Mouse (Mus musculus): ENCODE data around the gene Snrpc. TPM values are rescaled to one million over a fixed set of nuclear protein-coding genes. Genes with fewer than 3 reads are reported as not detected.

The Snrpc gene
- polyA plus RNA-seq, 1 experiment: 318 TPM

DNA sequence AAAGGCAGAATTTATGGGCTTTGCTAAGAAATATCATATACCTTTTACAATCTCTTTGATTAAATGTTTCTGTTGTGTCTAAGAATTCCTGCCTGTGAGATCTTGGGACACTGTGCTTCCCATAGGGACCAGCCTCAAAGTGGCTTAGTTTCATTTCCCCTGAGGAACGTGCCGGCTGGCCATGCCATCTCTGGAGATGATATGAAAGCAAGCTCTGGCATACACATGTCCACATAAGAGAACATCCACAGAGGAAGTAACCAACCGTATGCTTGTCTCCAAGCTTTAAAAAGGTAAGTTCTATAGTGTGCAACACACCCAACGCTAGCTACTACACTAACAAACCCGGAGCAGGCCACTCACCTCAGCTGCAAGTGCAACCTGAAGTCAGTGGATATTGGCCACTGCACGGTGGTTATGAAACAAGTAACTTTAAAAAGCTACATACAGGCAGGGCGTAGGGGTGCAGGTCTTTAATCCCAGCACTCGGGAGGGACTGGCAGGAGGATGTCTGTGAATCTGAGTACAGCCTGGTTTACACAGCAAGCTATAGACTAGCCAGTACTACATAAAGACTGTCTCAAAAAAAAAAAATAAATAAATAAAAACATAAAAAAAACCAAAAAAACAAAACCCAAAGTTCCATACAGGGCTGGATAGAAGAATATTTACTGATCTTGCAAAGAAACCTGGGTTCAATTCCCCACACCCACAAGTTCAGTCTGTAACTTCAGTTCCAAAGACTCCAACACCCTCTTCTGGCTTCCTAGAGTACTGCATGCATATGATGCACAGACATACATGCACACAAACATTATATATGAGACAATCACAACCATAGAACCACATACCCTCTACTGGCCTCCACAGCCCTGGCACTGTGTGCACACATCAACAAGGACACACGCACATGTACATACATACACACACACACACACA is 37.0 kb upstream of the Snrpc start:
- Histone ChIP-seq H3K79me2 (ENCODE audit: control insufficient read depth, insufficient read depth) (peaks cover 100% of the 10 kb centered on the region), H3K79me3 (ENCODE audit: low read depth) (peaks cover 91% of the 10 kb centered on the region), H3K4me3 (ENCODE audit: insufficient read depth, poor library complexity, severe bottlenecking) (no peak overlapping the region), H3ac (ENCODE audit: control insufficient read depth, insufficient read length, low read depth) (no peak overlapping the region), H3K36me3 (ENCODE audit: control insufficient read depth, insufficient read depth) (peaks cover 10% of the 10 kb centered on the region), H3K27me3 (ENCODE audit: control insufficient read depth, insufficient read depth, insufficient read length) (no peaks in the 10 kb centered on the region)
- TF ChIP-seq MYOD1 (IDR thresholded peaks at IDR 0.05; ENCODE audit: control insufficient read depth, insufficient read length, low read depth): no peak
- TF ChIP-seq CEBPB (IDR thresholded peaks at IDR 0.05; ENCODE audit: low read depth): no peak
- no peak for TF ChIP-seq MAX (IDR thresholded peaks at IDR 0.05)
- TF ChIP-seq MYOG (IDR thresholded peaks at IDR 0.05; ENCODE audit: control insufficient read depth, extremely low read depth, insufficient read length): no peak
- TF ChIP-seq CTCF (IDR thresholded peaks at IDR 0.05; ENCODE audit: control insufficient read depth, insufficient read depth, insufficient read length): no peak
- no peak for TF ChIP-seq USF1 (IDR thresholded peaks at IDR 0.05; ENCODE audit: low read depth)
- no peak for TF ChIP-seq FOSL1 (IDR thresholded peaks at IDR 0.05; ENCODE audit: insufficient read depth, low read length, poor library complexity, severe bottlenecking)

DNA sequence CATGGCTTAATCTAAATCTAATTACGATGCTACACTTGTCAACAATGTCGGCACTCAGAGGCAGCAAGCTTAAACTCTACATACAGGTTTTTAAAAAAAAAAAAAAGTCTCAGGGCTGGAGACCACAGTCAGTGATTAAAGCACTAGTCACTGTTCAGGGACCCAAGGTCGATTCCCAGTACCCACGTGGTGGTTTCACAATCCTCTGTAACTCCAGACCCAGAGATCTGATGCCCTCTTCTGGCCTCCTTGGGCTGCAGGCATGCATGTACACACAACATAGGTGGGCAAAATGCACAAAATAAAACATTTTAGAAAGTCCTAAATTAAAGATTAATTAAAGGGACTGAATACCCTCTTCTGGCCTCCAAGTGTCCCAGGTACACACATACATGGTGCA is 34.2 kb upstream of the Snrpc start:
- peaks cover 91% of the 10 kb centered on the region for H3K79me3 ChIP-seq (ENCODE audit: low read depth)
- H3K27me3 ChIP-seq (ENCODE audit: control insufficient read depth, insufficient read depth, insufficient read length): no peaks in the 10 kb centered on the region
- H3K79me2 ChIP-seq (ENCODE audit: control insufficient read depth, insufficient read depth): peaks cover 100% of the 10 kb centered on the region
- TF ChIP-seq MYOD1 (IDR thresholded peaks at IDR 0.05; ENCODE audit: control insufficient read depth, insufficient read length, low read depth): no peak
- no peak for TF ChIP-seq FOSL1 (IDR thresholded peaks at IDR 0.05; ENCODE audit: insufficient read depth, low read length, poor library complexity, severe bottlenecking)
- TF ChIP-seq MYOG (IDR thresholded peaks at IDR 0.05; ENCODE audit: control insufficient read depth, extremely low read depth, insufficient read length): no peak
- TF ChIP-seq USF1 (IDR thresholded peaks at IDR 0.05; ENCODE audit: low read depth): no peak
- no peak for TF ChIP-seq MAX (IDR thresholded peaks at IDR 0.05)
- no peak for TF ChIP-seq CEBPB (IDR thresholded peaks at IDR 0.05; ENCODE audit: low read depth)
- no peak for TF ChIP-seq CTCF (IDR thresholded peaks at IDR 0.05; ENCODE audit: control insufficient read depth, insufficient read depth, insufficient read length)
- H3ac ChIP-seq (ENCODE audit: control insufficient read depth, insufficient read length, low read depth): no peak overlapping the region
- no peak overlapping the region for H3K4me3 ChIP-seq (ENCODE audit: insufficient read depth, poor library complexity, severe bottlenecking)
- H3K36me3 ChIP-seq (ENCODE audit: control insufficient read depth, insufficient read depth): peaks cover 10% of the 10 kb centered on the region

DNA sequence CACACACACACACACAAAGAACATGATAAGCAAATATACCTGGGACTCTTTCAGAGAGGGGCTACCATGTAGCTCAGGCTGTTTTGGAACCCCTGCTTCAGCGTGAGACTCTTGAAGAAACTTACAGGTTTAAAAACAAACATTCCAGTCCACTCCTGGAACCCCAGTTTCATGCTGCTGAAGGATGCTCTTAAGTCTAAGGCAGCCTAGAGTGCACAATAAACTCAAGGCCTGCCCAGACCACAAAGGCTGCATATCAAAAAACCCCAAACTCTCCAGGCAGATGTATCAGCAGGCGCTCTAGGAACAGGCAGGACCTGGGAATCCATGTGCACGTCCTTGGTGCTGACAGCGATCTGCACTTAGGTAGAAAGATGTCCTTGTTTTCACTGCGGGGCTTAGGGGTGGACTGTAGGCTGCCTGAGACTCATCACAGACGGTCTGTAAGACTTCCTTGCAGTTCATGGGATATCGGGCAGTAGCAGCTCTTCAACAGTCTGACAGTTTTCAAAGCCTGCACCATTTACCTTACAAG is 33.7 kb upstream of the Snrpc start:
- H3K79me3 ChIP-seq (ENCODE audit: low read depth): peaks cover 90% of the 10 kb centered on the region
- no peak overlapping the region for H3K4me3 ChIP-seq (ENCODE audit: insufficient read depth, poor library complexity, severe bottlenecking)
- peaks cover 100% of the 10 kb centered on the region for H3K79me2 ChIP-seq (ENCODE audit: control insufficient read depth, insufficient read depth)
- TF ChIP-seq MAX (IDR thresholded peaks at IDR 0.05) (no peak), USF1 (IDR thresholded peaks at IDR 0.05; ENCODE audit: low read depth) (no peak), FOSL1 (IDR thresholded peaks at IDR 0.05; ENCODE audit: insufficient read depth, low read length, poor library complexity, severe bottlenecking) (no peak), CEBPB (IDR thresholded peaks at IDR 0.05; ENCODE audit: low read depth) (no peak), MYOD1 (IDR thresholded peaks at IDR 0.05; ENCODE audit: control insufficient read depth, insufficient read length, low read depth) (no peak), CTCF (IDR thresholded peaks at IDR 0.05; ENCODE audit: control insufficient read depth, insufficient read depth, insufficient read length) (no peak), MYOG (IDR thresholded peaks at IDR 0.05; ENCODE audit: control insufficient read depth, extremely low read depth, insufficient read length) (no peak)
- H3K36me3 ChIP-seq (ENCODE audit: control insufficient read depth, insufficient read depth): peaks cover 10% of the 10 kb centered on the region
- H3ac ChIP-seq (ENCODE audit: control insufficient read depth, insufficient read length, low read depth): no peak overlapping the region
- no peaks in the 10 kb centered on the region for H3K27me3 ChIP-seq (ENCODE audit: control insufficient read depth, insufficient read depth, insufficient read length)

DNA sequence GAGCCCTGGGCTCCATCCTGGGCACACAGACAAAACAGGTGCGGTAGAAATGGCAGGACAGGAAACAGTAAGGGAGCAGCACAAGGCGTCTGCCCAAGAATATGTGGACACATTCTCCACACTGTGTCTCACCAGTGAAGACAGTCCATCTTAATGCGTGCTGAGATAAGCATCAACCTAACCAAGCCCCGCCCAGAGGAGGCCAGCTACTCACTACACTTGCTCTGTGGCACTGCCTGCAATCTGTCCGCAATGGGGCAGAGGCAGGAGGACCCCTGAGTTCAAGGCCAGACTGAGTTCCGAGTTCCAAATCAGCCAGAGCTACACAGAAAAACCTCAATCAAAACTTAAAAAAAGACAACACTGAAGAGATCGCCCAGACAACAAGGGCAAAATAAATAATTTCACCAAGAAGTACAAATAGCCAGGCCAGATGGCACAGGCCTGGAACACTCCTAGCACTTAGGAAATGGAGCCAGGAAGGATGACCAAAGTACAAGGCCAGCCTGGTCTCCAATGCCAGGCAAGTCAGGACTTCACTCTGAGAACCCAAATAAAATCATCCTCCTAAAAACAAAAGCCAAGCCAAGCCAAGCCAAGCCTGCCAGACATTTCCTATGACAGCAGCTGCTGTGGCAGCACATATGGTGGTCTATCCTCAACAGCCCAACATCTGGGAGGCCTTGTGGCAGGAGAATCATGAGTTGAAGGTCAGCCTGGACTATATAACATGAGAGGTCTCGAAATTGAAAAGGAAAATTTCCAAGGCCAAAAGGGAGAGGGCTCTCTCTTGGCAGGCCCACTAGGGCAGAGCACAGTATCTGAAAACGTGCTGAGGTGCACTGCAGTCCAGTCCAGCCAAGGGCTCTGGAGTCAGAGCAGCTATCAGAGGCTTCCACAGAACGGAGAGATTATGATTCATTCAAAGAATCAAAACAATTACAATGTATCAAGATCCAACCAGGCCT is 32.9 kb upstream of the Snrpc start:
- Histone ChIP-seq H3K27me3 (ENCODE audit: control insufficient read depth, insufficient read depth, insufficient read length) (no peaks in the 10 kb centered on the region), H3K36me3 (ENCODE audit: control insufficient read depth, insufficient read depth) (peaks cover 10% of the 10 kb centered on the region), H3K79me2 (ENCODE audit: control insufficient read depth, insufficient read depth) (peaks cover 99% of the 10 kb centered on the region), H3ac (ENCODE audit: control insufficient read depth, insufficient read length, low read depth) (no peak overlapping the region), H3K79me3 (ENCODE audit: low read depth) (peaks cover 87% of the 10 kb centered on the region), H3K4me3 (ENCODE audit: insufficient read depth, poor library complexity, severe bottlenecking) (no peak overlapping the region)
- TF ChIP-seq CTCF (IDR thresholded peaks at IDR 0.05; ENCODE audit: control insufficient read depth, insufficient read depth, insufficient read length): no peak
- TF ChIP-seq FOSL1 (IDR thresholded peaks at IDR 0.05; ENCODE audit: insufficient read depth, low read length, poor library complexity, severe bottlenecking): no peak
- no peak for TF ChIP-seq MYOD1 (IDR thresholded peaks at IDR 0.05; ENCODE audit: control insufficient read depth, insufficient read length, low read depth)
- no peak for TF ChIP-seq USF1 (IDR thresholded peaks at IDR 0.05; ENCODE audit: low read depth)
- no peak for TF ChIP-seq MAX (IDR thresholded peaks at IDR 0.05)
- no peak for TF ChIP-seq MYOG (IDR thresholded peaks at IDR 0.05; ENCODE audit: control insufficient read depth, extremely low read depth, insufficient read length)
- TF ChIP-seq CEBPB (IDR thresholded peaks at IDR 0.05; ENCODE audit: low read depth): no peak

DNA sequence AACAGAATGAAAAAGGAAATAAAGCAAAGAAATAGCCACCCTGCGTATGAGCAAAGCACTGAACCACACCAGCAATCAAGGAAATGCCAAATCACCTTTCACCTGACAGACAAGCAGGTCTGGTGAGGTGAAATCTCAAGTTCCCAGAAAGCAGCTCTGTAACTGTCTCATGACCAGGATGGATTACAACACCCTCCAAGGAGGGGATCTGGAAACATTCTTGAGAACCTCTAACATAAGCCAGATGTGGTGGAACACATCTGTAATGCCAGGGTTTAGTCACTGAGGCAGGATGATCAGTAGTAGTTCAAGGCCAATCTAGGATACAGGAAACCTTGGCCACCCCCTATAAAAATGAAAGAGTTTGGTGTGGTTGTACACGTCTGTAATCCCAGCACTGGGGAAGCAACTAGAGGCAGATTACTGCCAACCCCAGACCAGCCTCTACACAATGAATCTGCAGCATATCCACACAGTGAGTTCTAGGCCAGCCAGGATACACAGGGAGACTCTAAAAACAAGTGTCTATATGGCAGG is 30.3 kb upstream of the Snrpc start:
- TF ChIP-seq MYOG (IDR thresholded peaks at IDR 0.05; ENCODE audit: control insufficient read depth, extremely low read depth, insufficient read length): no peak
- TF ChIP-seq CEBPB (IDR thresholded peaks at IDR 0.05; ENCODE audit: low read depth): no peak
- Histone ChIP-seq H3K79me3 (ENCODE audit: low read depth) (peaks cover 95% of the 10 kb centered on the region), H3K27me3 (ENCODE audit: control insufficient read depth, insufficient read depth, insufficient read length) (no peaks in the 10 kb centered on the region), H3K4me3 (ENCODE audit: insufficient read depth, poor library complexity, severe bottlenecking) (no peak overlapping the region), H3ac (ENCODE audit: control insufficient read depth, insufficient read length, low read depth) (no peak overlapping the region), H3K36me3 (ENCODE audit: control insufficient read depth, insufficient read depth) (peaks cover 10% of the 10 kb centered on the region), H3K79me2 (ENCODE audit: control insufficient read depth, insufficient read depth) (peaks cover 99% of the 10 kb centered on the region)
